Mouse (Mus musculus): ENCODE results near the gene Exoc3l2. TPM values are rescaled to one million over a fixed set of nuclear protein-coding genes. Genes with fewer than 3 reads are reported as not detected.

Exoc3l2 gene
- polyA plus RNA-seq, 1 experiment: not detected

GRCm38 (mm10) chr7:19489525-19489924, 26.4 kb downstream of the Exoc3l2 start:
- Histone ChIP-seq H3K27me3 (ENCODE audit: control insufficient read depth, insufficient read depth, insufficient read length) (peaks cover 59% of the 10 kb centered on the region), H3K36me3 (ENCODE audit: control insufficient read depth, insufficient read depth) (no peaks in the 10 kb centered on the region), H3ac (ENCODE audit: control insufficient read depth, insufficient read length) (no peak overlapping the region), H3K4me3 (no peak overlapping the region), H3K4me2 (ENCODE audit: low read depth) (no peak overlapping the region), H3K79me2 (ENCODE audit: control insufficient read depth, insufficient read depth) (no peaks in the 10 kb centered on the region)
- TF ChIP-seq MYOG (IDR thresholded peaks at IDR 0.05; ENCODE audit: control insufficient read depth in 1 of 3, insufficient read depth in 1 of 3, insufficient read length in 2 of 3, low read depth in 2 of 3) (no peak), POLR2A (IDR thresholded peaks at IDR 0.05; ENCODE audit: insufficient read length, low read depth) (no peak), SRF (IDR thresholded peaks at IDR 0.05; ENCODE audit: control insufficient read depth, insufficient read length, low read depth) (no peak), USF1 (IDR thresholded peaks at IDR 0.05; ENCODE audit: low read depth) (no peak), MYOD1 (IDR thresholded peaks at IDR 0.05; ENCODE audit: control insufficient read depth in 1 of 3, insufficient read length in 2 of 3, low read depth in 2 of 3) (no peak), CEBPB (IDR thresholded peaks at IDR 0.05; ENCODE audit: insufficient read depth, poor library complexity, severe bottlenecking) (no peak), POLR2AphosphoS2 (IDR thresholded peaks at IDR 0.05; ENCODE audit: insufficient read length, low read depth) (no peak)

DNA sequence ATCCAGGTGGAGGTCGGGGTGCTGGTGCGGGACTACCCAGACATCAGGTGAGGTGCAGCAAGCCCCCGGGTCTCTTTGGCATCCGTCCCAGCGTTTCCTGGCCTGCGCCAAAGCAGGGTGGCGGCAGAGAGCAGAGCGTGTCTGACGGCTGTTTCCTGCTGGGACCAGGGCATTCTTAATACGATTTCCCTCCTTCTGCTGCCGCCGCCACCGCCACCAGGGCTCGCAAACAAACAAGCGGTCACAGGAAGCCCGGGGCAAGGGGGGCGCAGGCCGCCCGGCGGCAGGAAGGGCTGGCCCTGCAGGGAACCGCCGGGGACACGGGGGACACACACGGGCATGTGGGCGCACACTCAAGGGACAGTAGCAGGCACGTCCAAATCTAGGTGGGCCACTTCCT, 28.6 kb downstream of the Exoc3l2 start:
- H3ac ChIP-seq (ENCODE audit: control insufficient read depth, insufficient read length): no peak overlapping the region
- no peak overlapping the region for H3K4me2 ChIP-seq (ENCODE audit: low read depth)
- TF ChIP-seq TCF12 (IDR thresholded peaks at IDR 0.05; ENCODE audit: insufficient read depth, poor library complexity, severe bottlenecking) (no peak), SRF (IDR thresholded peaks at IDR 0.05; ENCODE audit: control insufficient read depth, insufficient read length, low read depth) (no peak), MYOD1 (IDR thresholded peaks at IDR 0.05; ENCODE audit: control insufficient read depth in 1 of 3, insufficient read length in 2 of 3, low read depth in 2 of 3) (no peak), TCF3 (IDR thresholded peaks at IDR 0.05; ENCODE audit: insufficient read length, low read depth) (no peak), CEBPB (IDR thresholded peaks at IDR 0.05; ENCODE audit: insufficient read depth, poor library complexity, severe bottlenecking) (no peak), E2F4 (IDR thresholded peaks at IDR 0.05; ENCODE audit: insufficient read depth) (no peak), REST (IDR thresholded peaks at IDR 0.05; ENCODE audit: insufficient read depth, insufficient read length) (no peak), POLR2AphosphoS2 (IDR thresholded peaks at IDR 0.05; ENCODE audit: insufficient read length, low read depth) (no peak), MYOG (IDR thresholded peaks at IDR 0.05; ENCODE audit: control insufficient read depth in 1 of 3, insufficient read depth in 1 of 3, insufficient read length in 2 of 3, low read depth in 2 of 3) (no peak), MAX (IDR thresholded peaks at IDR 0.05; ENCODE audit: low read depth) (no peak), POLR2A (IDR thresholded peaks at IDR 0.05; ENCODE audit: insufficient read length, low read depth) (no peak), USF1 (IDR thresholded peaks at IDR 0.05; ENCODE audit: low read depth) (no peak)
- peaks cover 67% of the 10 kb centered on the region for H3K27me3 ChIP-seq (ENCODE audit: control insufficient read depth, insufficient read depth, insufficient read length)
- H3K79me2 ChIP-seq (ENCODE audit: control insufficient read depth, insufficient read depth): no peaks in the 10 kb centered on the region
- no peak overlapping the region for H3K4me3 ChIP-seq
- no peaks in the 10 kb centered on the region for H3K36me3 ChIP-seq (ENCODE audit: control insufficient read depth, insufficient read depth)

GRCm38 (mm10) chr7:19494751-19495474, 31.8 kb downstream of the Exoc3l2 start:
- TF ChIP-seq MYOG (IDR thresholded peaks at IDR 0.05; ENCODE audit: control insufficient read depth in 1 of 3, insufficient read depth in 1 of 3, insufficient read length in 2 of 3, low read depth in 2 of 3) (no peak), CEBPB (IDR thresholded peaks at IDR 0.05; ENCODE audit: insufficient read depth, poor library complexity, severe bottlenecking) (no peak), MYOD1 (IDR thresholded peaks at IDR 0.05; ENCODE audit: control insufficient read depth in 1 of 3, insufficient read length in 2 of 3, low read depth in 2 of 3) (no peak), TCF12 (IDR thresholded peaks at IDR 0.05; ENCODE audit: insufficient read depth, poor library complexity, severe bottlenecking) (no peak), SRF (IDR thresholded peaks at IDR 0.05; ENCODE audit: control insufficient read depth, insufficient read length, low read depth) (no peak), USF1 (IDR thresholded peaks at IDR 0.05; ENCODE audit: low read depth) (no peak), POLR2A (IDR thresholded peaks at IDR 0.05; ENCODE audit: insufficient read length, low read depth) (no peak), REST (IDR thresholded peaks at IDR 0.05; ENCODE audit: insufficient read depth, insufficient read length) (no peak)
- H3K36me3 ChIP-seq (ENCODE audit: control insufficient read depth, insufficient read depth): no peaks in the 10 kb centered on the region
- no peak overlapping the region for H3K4me2 ChIP-seq (ENCODE audit: low read depth)
- no peaks in the 10 kb centered on the region for H3K79me2 ChIP-seq (ENCODE audit: control insufficient read depth, insufficient read depth)
- no peak overlapping the region for H3ac ChIP-seq (ENCODE audit: control insufficient read depth, insufficient read length)
- H3K4me3 ChIP-seq: no peak overlapping the region
- H3K27me3 ChIP-seq (ENCODE audit: control insufficient read depth, insufficient read depth, insufficient read length): peaks cover 48% of the 10 kb centered on the region

DNA sequence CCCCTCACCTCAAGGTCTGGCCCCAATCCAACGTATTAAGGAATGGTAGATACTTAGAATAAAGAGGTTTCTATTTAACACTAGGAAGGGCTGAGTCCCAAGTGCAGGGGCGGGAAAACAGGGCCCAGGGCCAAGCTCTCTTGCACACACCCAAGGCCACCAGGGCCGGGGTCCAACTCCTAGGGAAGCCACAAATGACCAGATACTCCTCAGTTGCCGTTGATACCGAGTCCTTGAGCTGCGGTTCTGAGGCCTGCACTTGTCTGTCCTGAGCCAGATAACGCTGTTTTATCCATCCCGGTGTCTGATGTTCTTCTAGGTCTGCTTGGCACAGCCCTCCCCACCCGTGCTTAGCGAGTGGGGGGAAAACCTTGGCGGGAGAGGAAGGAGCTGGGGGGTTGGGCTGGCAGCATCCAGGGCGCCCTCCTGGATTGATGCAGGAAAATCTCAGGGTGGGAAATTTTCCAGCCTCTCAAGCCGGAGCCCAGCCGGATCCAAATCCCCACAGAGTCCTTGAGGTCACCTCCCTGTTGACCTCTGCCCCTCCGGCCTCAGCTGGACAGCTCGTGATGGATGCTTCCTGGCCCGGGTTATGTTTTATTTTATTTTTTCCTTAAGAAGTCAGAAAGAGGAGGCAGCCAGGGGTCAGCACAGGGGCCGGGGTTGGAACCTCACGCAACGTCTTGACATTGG, 32.5 kb downstream of the Exoc3l2 start:
- no peaks in the 10 kb centered on the region for H3K36me3 ChIP-seq (ENCODE audit: control insufficient read depth, insufficient read depth)
- no peaks in the 10 kb centered on the region for H3K79me2 ChIP-seq (ENCODE audit: control insufficient read depth, insufficient read depth)
- no peak overlapping the region for H3K4me3 ChIP-seq
- no peak overlapping the region for H3K4me2 ChIP-seq (ENCODE audit: low read depth)
- TF ChIP-seq TCF3 (IDR thresholded peaks at IDR 0.05; ENCODE audit: insufficient read length, low read depth) (no peak), POLR2A (IDR thresholded peaks at IDR 0.05; ENCODE audit: insufficient read length, low read depth) (no peak), REST (IDR thresholded peaks at IDR 0.05; ENCODE audit: insufficient read depth, insufficient read length) (no peak), CEBPB (IDR thresholded peaks at IDR 0.05; ENCODE audit: insufficient read depth, poor library complexity, severe bottlenecking) (no peak), MAX (IDR thresholded peaks at IDR 0.05; ENCODE audit: low read depth) (no peak), TCF12 (IDR thresholded peaks at IDR 0.05; ENCODE audit: insufficient read depth, poor library complexity, severe bottlenecking) (no peak), POLR2AphosphoS2 (IDR thresholded peaks at IDR 0.05; ENCODE audit: insufficient read length, low read depth) (no peak), MYOD1 (IDR thresholded peaks at IDR 0.05; ENCODE audit: control insufficient read depth in 1 of 3, insufficient read length in 2 of 3, low read depth in 2 of 3) (no peak), SRF (IDR thresholded peaks at IDR 0.05; ENCODE audit: control insufficient read depth, insufficient read length, low read depth) (no peak), USF1 (IDR thresholded peaks at IDR 0.05; ENCODE audit: low read depth) (no peak)
- H3K27me3 ChIP-seq (ENCODE audit: control insufficient read depth, insufficient read depth, insufficient read length): peaks cover 47% of the 10 kb centered on the region
- H3ac ChIP-seq (ENCODE audit: control insufficient read depth, insufficient read length): no peak overlapping the region

Measured in myocyte (in vitro differentiated cells).